Mouse (Mus musculus): ENCODE measurements around the gene 1700011L22Rik. TPM values are rescaled to one million over a fixed set of nuclear protein-coding genes. Genes with fewer than 3 reads are reported as not detected.

1700011L22Rik gene
- polyA plus RNA-seq, 1 experiment from 2014 or later = not detected

- no peak overlapping the region for H3K4me3 ChIP-seq (ENCODE audit: low read depth, low read length)
- H3K36me3 ChIP-seq (ENCODE audit: control insufficient read depth, insufficient read depth, low read length) = 0 out of 2 replicates have a peak, but pooled peaks cover 3% of the 10 kb centered on the region
- ATAC-seq (ENCODE audit: low FRiP score) (no peak), DNase-seq (ENCODE audit: low spot score, missing footprints) (no peak)
- no peaks in the 10 kb centered on the region for H3K27me3 ChIP-seq (ENCODE audit: control insufficient read depth, insufficient read depth, low read length)
- H3K27ac ChIP-seq (ENCODE audit: low read depth, low read length) = no peak overlapping the region
- H3K9ac ChIP-seq (ENCODE audit: low read length) = no peak overlapping the region
- no peaks in the 10 kb centered on the region for H3K9me3 ChIP-seq (ENCODE audit: control insufficient read depth, low read length)
- H3K4me2 ChIP-seq = no peak overlapping the region
- H3K4me1 ChIP-seq (ENCODE audit: control insufficient read depth, insufficient read depth, low read length) = no peaks in the 10 kb centered on the region
- 89% methylated on average over 3 of the region's 3 CpGs for WGBS
Observed at GRCm38 (mm10) chr8:79165276-79165675, 83.1 kb downstream of the 1700011L22Rik start.

GRCm38 (mm10) chr8:79164336-79164735 is 84.0 kb downstream of the 1700011L22Rik start:
- Histone ChIP-seq H3K9ac (ENCODE audit: low read length) (no peak overlapping the region), H3K4me2 (no peak overlapping the region), H3K36me3 (ENCODE audit: control insufficient read depth, insufficient read depth, low read length) (0 out of 2 replicates have a peak, but pooled peaks cover 3% of the 10 kb centered on the region), H3K9me3 (ENCODE audit: control insufficient read depth, low read length) (no peaks in the 10 kb centered on the region), H3K27ac (ENCODE audit: low read depth, low read length) (no peak overlapping the region), H3K4me1 (ENCODE audit: control insufficient read depth, insufficient read depth, low read length) (no peaks in the 10 kb centered on the region), H3K4me3 (ENCODE audit: low read depth, low read length) (no peak overlapping the region), H3K27me3 (ENCODE audit: control insufficient read depth, insufficient read depth, low read length) (no peaks in the 10 kb centered on the region)
- WGBS = 81% methylated on average over 1 of the region's 1 CpGs
- DNase-seq (ENCODE audit: low spot score, missing footprints) (no peak), ATAC-seq (ENCODE audit: low FRiP score) (no peak)

GRCm38 (mm10) chr8:79162533-79163308 is 85.6 kb downstream of the 1700011L22Rik start:
- no peak overlapping the region for H3K4me2 ChIP-seq
- DNase-seq (ENCODE audit: low spot score, missing footprints) = no peak
- H3K9ac ChIP-seq (ENCODE audit: low read length) = no peak overlapping the region
- no peaks in the 10 kb centered on the region for H3K27me3 ChIP-seq (ENCODE audit: control insufficient read depth, insufficient read depth, low read length)
- 0 out of 2 replicates have a peak, but pooled peaks cover 3% of the 10 kb centered on the region for H3K36me3 ChIP-seq (ENCODE audit: control insufficient read depth, insufficient read depth, low read length)
- no peaks in the 10 kb centered on the region for H3K4me1 ChIP-seq (ENCODE audit: control insufficient read depth, insufficient read depth, low read length)
- H3K27ac ChIP-seq (ENCODE audit: low read depth, low read length) = no peak overlapping the region
- no peak for ATAC-seq (ENCODE audit: low FRiP score)
- 86% methylated on average over 10 of the region's 10 CpGs for WGBS
- H3K4me3 ChIP-seq (ENCODE audit: low read depth, low read length) = no peak overlapping the region
- no peaks in the 10 kb centered on the region for H3K9me3 ChIP-seq (ENCODE audit: control insufficient read depth, low read length)

GRCm38 (mm10) chr8:79161172-79161778 is 87.1 kb downstream of the 1700011L22Rik start:
- H3K27ac ChIP-seq (ENCODE audit: low read depth, low read length) = no peak overlapping the region

More at GRCm38 (mm10) chr8:79161172-79161778, 87.1 kb downstream of the 1700011L22Rik start:
- peaks cover 5% of the 10 kb centered on the region; the same call in 1 of the 2 replicates for H3K36me3 ChIP-seq (ENCODE audit: control insufficient read depth, insufficient read depth, low read length)
- no peak overlapping the region for H3K9ac ChIP-seq (ENCODE audit: low read length)
- no peak for DNase-seq (ENCODE audit: low spot score, missing footprints)
- H3K9me3 ChIP-seq (ENCODE audit: control insufficient read depth, low read length) = no peaks in the 10 kb centered on the region
- H3K4me1 ChIP-seq (ENCODE audit: control insufficient read depth, insufficient read depth, low read length) = no peaks in the 10 kb centered on the region
- H3K4me3 ChIP-seq (ENCODE audit: low read depth, low read length) = no peak overlapping the region
- no peak for ATAC-seq (ENCODE audit: low FRiP score)
- 92% methylated on average over 4 of the region's 4 CpGs for WGBS
- H3K27me3 ChIP-seq (ENCODE audit: control insufficient read depth, insufficient read depth, low read length) = no peaks in the 10 kb centered on the region
- no peak overlapping the region for H3K4me2 ChIP-seq

Other genes with a start within 250 kb of the 1700011L22Rik start
- gene Zfp827, start 220.1 kb downstream of the 1700011L22Rik start, polyA plus RNA-seq (2014; fragmentation: Nextera tagmentation; extraction: Ambion mirVana) = 9.5 TPM in 2 replicates
- gene Mmaa, start 46.4 kb upstream of the 1700011L22Rik start, polyA plus RNA-seq (2014; fragmentation: Nextera tagmentation; extraction: Ambion mirVana) = 10.1 and 10.4 TPM in 2 replicates
- gene Smad1, start 150.9 kb upstream of the 1700011L22Rik start, polyA plus RNA-seq (2014; fragmentation: Nextera tagmentation; extraction: Ambion mirVana) = 55.5 and 63.1 TPM in 2 replicates

All from midbrain, embryonic 11.5 days (tissue).